23 mouse cellular contexts compared by ENCODE assay signal in the genomic region with DNA sequence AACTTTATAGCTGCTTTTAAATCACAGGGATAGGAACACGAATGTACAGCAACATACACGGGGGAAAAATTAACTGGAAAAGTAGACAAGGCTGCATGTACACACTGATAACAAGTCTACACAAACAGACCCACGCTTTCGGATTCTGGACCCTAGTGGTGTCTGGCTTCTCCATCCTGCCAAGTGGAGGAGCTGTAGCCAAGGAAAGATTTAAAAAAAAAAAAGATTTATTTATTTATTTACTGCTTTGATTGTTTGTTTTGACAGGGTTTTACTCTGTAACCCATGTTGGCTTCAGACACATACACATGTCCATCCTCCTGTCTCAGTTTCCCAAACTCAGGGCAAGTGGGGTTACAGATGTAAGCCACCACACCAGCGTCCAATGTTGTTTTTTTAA. TPM values are rescaled to one million over a fixed set of nuclear protein-coding genes. Genes with fewer than 3 reads are reported as not detected.
"Had no signal": no experiment of that assay in that cellular context is flagged by ENCODE, and none has a peak within 500 bp of the region (broad histone marks: within the 10 kb centered on the region; RNA-seq: fewer than 3 reads in every experiment).

No protein-coding gene starts in this region.

- DNase-seq: kidney, adult 18-20 months; kidney, postnatal 25 days; lung, postnatal 10 days; midbrain, embryonic 14.5 days; thymus, postnatal 36 days had no signal

- H3K9ac ChIP-seq: intestine, embryonic 15.5 days; liver, embryonic 14.5 days; stomach, embryonic 15.5 days had no signal

- H3K27ac ChIP-seq: intestine, embryonic 15.5 days; liver, embryonic 14.5 days; stomach, embryonic 15.5 days had no signal

- H3K36me3 ChIP-seq: intestine, embryonic 15.5 days; stomach, embryonic 15.5 days had no signal

- H3K4me3 ChIP-seq: intestine, embryonic 15.5 days; stomach, embryonic 15.5 days had no signal

- H3K27me3 ChIP-seq: intestine, embryonic 15.5 days; stomach, embryonic 15.5 days had no signal

- H3K9me3 ChIP-seq: intestine, embryonic 15.5 days; stomach, embryonic 15.5 days had no signal

- H3K4me1 ChIP-seq: intestine, embryonic 15.5 days; stomach, embryonic 15.5 days had no signal

- H3K4me2 ChIP-seq: intestine, embryonic 15.5 days; liver, embryonic 11.5 days; midbrain, embryonic 11.5 days; stomach, embryonic 15.5 days had no signal

- ATAC-seq: intestine, embryonic 15.5 days had no signal

RNA-seq across cellular contexts. Expression of gene Gh, which starts 5.8 kb away (rescaled TPM):
- total RNA-seq: layer of hippocampus, adult 18-20 months; layer of hippocampus, postnatal 14 days; left cerebral cortex, adult 18-20 months; left cerebral cortex, postnatal 25 days; megakaryocyte progenitor cell, adult 5-6 weeks; megakaryocyte-erythroid progenitor cell, adult 5-6 weeks had no signal
- polyA plus RNA-seq: intestine, embryonic 15.5 days; kidney, embryonic 14.5 days; limb, embryonic 11.5 days; limb, embryonic 14.5 days; liver, embryonic 11.5 days; liver, embryonic 14.5 days; midbrain, embryonic 11.5 days; midbrain, embryonic 14.5 days; midbrain, postnatal 0 days; neural tube, embryonic 11.5 days; neural tube, embryonic 14.5 days; stomach, embryonic 15.5 days; urinary bladder, adult 2 months had no signal

RNA-seq across cellular contexts. Expression of gene Cd79b, which starts 7.1 kb away (rescaled TPM):
- total RNA-seq: layer of hippocampus, adult 18-20 months; left cerebral cortex, adult 18-20 months had no signal

RNA-seq across cellular contexts. Expression of gene Tcam1, which starts 31.0 kb away (rescaled TPM):
- polyA plus RNA-seq: neural tube, embryonic 14.5 days had no signal

RNA-seq across cellular contexts. Expression of gene Scn4a, which starts 45.7 kb away (rescaled TPM):
- total RNA-seq: layer of hippocampus, postnatal 14 days; left cerebral cortex, adult 18-20 months; left cerebral cortex, postnatal 25 days; megakaryocyte progenitor cell, adult 5-6 weeks; midbrain, postnatal 0 days had no signal
- polyA plus RNA-seq: liver, embryonic 11.5 days; midbrain, embryonic 11.5 days; midbrain, embryonic 14.5 days; neural tube, embryonic 14.5 days had no signal
